Mouse (Mus musculus) C2C12 (cell line): ENCODE measurements at regions not wholly inside any gene's neighbourhood (a gene's known extent, or its start where the extent isn't known, plus 50 kb on each side); places are given as distances from the start of the nearest gene placed in this dataset.

Experiments used
- CTCF ChIP-seq: IDR thresholded peaks from one replicate; pipeline ENCODE4 v1.5.1; 2011; ENCODE audit not compliant: control insufficient read depth, insufficient read depth, insufficient read length
- FOSL1 ChIP-seq: IDR thresholded peaks from one replicate; pipeline ENCODE4 v1.8.0; 2011; ENCODE audit warnings: mild to moderate bottlenecking, low read length; ENCODE audit not compliant: poor library complexity, insufficient read depth, severe bottlenecking
- MAX ChIP-seq: IDR thresholded peaks from one replicate; pipeline ENCODE4 v1.6.1; 2011; ENCODE audit warnings: mild to moderate bottlenecking, control low read depth
- MYOG ChIP-seq: IDR thresholded peaks from one replicate; pipeline ENCODE4 v1.6.1; 2011; ENCODE audit not compliant: control insufficient read depth, insufficient read length; ENCODE audit errors: extremely low read depth
- USF1 ChIP-seq: IDR thresholded peaks from one replicate; pipeline ENCODE4 v1.6.1; 2011; ENCODE audit warnings: low read depth, mild to moderate bottlenecking, control low read depth, moderate library complexity

DNA sequence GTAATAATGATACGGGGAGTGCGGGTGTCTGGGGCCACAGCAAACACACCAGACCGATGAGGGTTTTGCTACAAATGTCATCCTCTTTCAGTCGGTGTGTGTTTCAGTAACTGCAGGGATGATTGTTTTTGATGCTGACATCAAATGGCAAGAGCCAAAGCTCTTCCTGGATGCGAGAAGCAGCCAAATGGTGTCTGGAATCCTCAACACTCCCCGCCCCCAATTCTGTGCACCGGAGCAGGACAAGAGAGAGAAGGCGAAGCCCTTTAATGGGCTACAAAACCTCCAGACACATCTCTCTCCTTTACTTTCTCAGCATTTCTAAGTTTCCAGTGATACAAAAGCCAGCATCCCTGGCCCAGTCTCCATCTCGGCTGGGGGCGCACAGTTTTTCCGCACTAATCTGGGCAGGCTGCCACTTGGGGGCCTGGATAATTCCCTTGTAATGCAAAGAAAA, 94.1 kb upstream of the Fbxo11 start:
- TF ChIP-seq CTCF (no peak), FOSL1 (no peak), MAX (no peak), USF1 (no peak), MYOG (no peak)
